Mouse (Mus musculus) heart, postnatal 0 days (tissue): ENCODE data around the gene Ppm1m.

Experiments used
- CTCF ChIP-seq: IDR thresholded peaks from 2 replicates; pipeline ENCODE4 v1.5.1; 2016; ENCODE audit warnings: antibody characterized with exemption, control low read depth, low read depth
- EP300 ChIP-seq: IDR thresholded peaks from 2 replicates; pipeline ENCODE4 v1.6.1; 2016; ENCODE audit warnings: antibody characterized with exemption, low read depth

- TF ChIP-seq CTCF (no peak), EP300 (no peak)
Measured at GRCm38 (mm10) chr9:106148541-106149398, 50.8 kb downstream of the Ppm1m start.
